Mouse (Mus musculus) hindlimb bud, embryonic 11.5 days (tissue): Measurements from ENCODE around the gene Olfr52.
"Not testable (repeated sequence)": the region's sequence is repeated elsewhere in the genome, so short reads cannot be mapped to it uniquely, and the experiment has no call there.

ENCODE experiments used
- DNase-seq: peaks from one replicate; pipeline ENCODE4 v3.0.0-alpha.2; 2012; ENCODE audit warnings: low read depth, low spot score; ENCODE audit errors: extremely low spot score

Olfr52 gene

GRCm38 (mm10) chr2:86185583-86185982 is at the start of gene Olfr52:
Gene Olfr52 (minus strand): TSS chr2:86185683.
- no peak for DNase-seq

GRCm38 (mm10) chr2:86231301-86231700 is 45.8 kb upstream of the Olfr52 start, which contains the start of gene Olfr1047:
Gene Olfr1047 (minus strand): TSS chr2:86231401.
- no peak for DNase-seq

- no peak for DNase-seq
Observed at GRCm38 (mm10) chr2:86219214-86219613, 33.7 kb upstream of the Olfr52 start, which contains the start of gene Olfr1046. Gene Olfr1046 (minus strand): TSS chr2:86219314.

GRCm38 (mm10) chr2:86202909-86203308 is 17.4 kb upstream of the Olfr52 start, which contains the start of gene Olfr1045:
Gene Olfr1045 (minus strand): TSS chr2:86203009.
- no peak for DNase-seq

- DNase-seq, result no peak
Observed at GRCm38 (mm10) chr2:86195863-86196262, 10.4 kb upstream of the Olfr52 start.

GRCm38 (mm10) chr2:86179950-86180349 is 5.5 kb downstream of the Olfr52 start:
- no peak for DNase-seq

GRCm38 (mm10) chr2:86177720-86178119 is 7.8 kb downstream of the Olfr52 start, which contains the start of gene Olfr1044:
Gene Olfr1044 (minus strand): TSS chr2:86177820.
- DNase-seq, result no peak

- not testable (repeated sequence) for DNase-seq
Observed at GRCm38 (mm10) chr2:86175422-86175821, 10.1 kb downstream of the Olfr52 start.

- DNase-seq, result no peak
Observed at GRCm38 (mm10) chr2:86167422-86167821, 18.1 kb downstream of the Olfr52 start, which contains the start of gene Olfr1043. Gene Olfr1043 (minus strand): TSS chr2:86167522.

GRCm38 (mm10) chr2:86161738-86162137 is 23.7 kb downstream of the Olfr52 start, which contains the start of gene Olfr1042:
Gene Olfr1042 (minus strand): TSS chr2:86161838.
- DNase-seq, result no peak

GRCm38 (mm10) chr2:86146632-86147031 is 38.9 kb downstream of the Olfr52 start, which contains the start of gene Olfr1040:
Gene Olfr1040 (minus strand): TSS chr2:86146732.
- DNase-seq, result no peak

GRCm38 (mm10) chr2:86135828-86136227 is 49.7 kb downstream of the Olfr52 start, which contains the start of gene Olfr1039:
Gene Olfr1039 (minus strand): TSS chr2:86135928.
- DNase-seq, result no peak
